Mouse (Mus musculus): Measurements from ENCODE around the gene Syt1.
A peak's percentile ranks its signal among the peaks of the same experiment; 100 is the strongest.

The Syt1 gene

DNA sequence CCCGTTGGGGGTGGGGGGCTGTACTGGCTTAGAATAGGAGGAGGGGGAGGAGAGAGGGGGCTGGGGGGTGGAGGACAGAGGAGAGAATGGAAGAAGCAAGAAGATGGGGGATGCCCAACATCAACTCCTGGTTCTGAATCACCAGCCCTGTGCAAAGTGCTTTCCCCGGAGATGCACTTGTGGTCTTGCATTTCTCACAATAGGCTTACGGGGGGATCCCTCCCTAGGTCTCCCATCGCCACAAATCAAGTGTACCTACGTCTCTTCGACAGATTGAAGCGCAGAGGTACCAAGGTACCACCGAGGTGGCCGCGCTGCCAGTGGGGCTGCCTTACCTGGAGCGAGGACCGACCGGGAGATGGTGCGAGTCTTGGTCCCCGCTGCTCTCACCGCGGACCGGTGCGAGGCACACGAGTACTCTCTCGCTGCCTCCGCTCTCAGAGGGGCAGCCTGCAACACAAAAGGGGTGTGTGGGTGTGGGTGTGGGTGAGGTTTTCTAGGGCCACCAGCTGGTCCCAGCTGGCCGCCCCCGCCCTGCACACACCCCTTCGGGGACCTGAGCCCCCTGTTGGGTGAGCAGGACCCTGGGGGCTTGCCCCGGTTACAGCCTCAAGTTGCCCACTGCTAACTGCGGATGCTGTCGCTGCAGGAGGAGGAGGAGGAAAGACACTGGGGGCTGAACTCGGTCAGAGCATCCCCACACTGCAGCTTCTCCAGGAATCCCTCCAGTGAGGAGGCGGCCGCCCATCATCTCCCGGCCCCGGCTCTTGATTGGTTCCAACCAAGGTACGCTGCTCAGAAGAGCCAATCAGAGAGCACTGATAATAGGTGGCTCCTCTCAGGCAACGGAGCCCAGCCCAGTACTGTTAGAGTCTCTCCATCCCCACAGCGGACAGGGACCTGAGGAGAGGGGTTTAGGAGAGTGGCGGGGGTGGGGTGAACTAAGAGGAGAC lies at the start of gene Syt1:
TSS of gene Syt1 (minus strand) at position 742 of the 953 bp plus-strand sequence.
- DNase-seq (ENCODE audit: low spot score), result peak; percentile 31

DNA sequence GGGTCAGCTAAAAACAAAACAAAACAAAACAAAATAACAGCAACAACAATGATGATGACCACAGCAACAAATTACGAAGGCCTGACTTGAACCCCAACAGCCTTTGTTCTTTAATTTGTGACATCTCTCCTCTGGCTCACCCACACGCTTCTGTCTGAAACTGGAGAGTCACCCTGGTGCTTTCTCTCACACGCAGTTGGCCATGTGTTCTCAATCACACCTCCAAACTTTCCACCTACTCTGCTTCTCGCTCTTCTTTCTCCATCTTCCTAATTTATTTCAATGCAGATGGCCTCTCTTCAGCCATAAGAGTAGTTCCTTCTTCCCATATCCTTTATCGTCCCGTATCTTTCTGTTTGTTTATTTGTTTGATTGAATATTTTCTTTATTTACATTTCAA lies 45.7 kb upstream of the Syt1 start:
- no peak for DNase-seq (ENCODE audit: low spot score)

DNA sequence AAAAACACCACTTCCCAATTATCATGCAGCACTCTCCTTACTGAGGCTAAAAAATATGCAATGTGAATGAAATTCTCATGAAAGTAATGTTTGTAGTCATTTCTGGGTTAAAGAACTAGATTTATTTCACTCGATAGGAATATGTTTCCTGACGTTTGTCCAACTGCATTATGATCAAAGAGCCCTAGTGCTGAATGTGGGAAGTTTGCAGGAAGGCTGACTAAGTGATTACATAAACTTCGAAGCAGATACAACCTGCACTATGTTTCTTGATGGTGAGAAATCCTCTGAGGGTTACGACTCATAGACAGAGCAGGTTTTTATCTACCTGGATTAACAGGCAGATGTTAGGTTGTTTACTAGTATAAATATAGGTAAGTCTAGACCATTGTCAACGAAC lies 36.8 kb upstream of the Syt1 start:
- DNase-seq (ENCODE audit: low spot score), result no peak

DNA sequence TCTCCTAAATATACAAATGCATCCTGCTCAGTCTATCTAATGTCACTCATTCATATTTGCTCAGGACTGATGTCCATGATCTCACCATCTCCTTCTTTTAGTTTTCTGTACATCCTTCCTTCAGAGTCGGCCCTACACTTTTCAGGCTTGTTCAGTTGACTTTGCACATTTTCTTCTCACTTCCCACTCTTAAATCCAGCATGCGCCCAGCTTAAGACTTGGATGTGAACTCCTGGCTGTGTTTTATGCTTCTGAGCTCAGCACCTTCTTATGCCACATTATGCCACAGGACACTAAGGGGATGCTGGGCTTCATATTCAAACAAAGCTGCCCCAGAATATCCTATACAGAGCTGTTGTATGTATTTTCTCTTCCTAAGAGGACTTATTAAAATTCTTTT lies 36.2 kb upstream of the Syt1 start:
- DNase-seq (ENCODE audit: low spot score), result no peak

DNA sequence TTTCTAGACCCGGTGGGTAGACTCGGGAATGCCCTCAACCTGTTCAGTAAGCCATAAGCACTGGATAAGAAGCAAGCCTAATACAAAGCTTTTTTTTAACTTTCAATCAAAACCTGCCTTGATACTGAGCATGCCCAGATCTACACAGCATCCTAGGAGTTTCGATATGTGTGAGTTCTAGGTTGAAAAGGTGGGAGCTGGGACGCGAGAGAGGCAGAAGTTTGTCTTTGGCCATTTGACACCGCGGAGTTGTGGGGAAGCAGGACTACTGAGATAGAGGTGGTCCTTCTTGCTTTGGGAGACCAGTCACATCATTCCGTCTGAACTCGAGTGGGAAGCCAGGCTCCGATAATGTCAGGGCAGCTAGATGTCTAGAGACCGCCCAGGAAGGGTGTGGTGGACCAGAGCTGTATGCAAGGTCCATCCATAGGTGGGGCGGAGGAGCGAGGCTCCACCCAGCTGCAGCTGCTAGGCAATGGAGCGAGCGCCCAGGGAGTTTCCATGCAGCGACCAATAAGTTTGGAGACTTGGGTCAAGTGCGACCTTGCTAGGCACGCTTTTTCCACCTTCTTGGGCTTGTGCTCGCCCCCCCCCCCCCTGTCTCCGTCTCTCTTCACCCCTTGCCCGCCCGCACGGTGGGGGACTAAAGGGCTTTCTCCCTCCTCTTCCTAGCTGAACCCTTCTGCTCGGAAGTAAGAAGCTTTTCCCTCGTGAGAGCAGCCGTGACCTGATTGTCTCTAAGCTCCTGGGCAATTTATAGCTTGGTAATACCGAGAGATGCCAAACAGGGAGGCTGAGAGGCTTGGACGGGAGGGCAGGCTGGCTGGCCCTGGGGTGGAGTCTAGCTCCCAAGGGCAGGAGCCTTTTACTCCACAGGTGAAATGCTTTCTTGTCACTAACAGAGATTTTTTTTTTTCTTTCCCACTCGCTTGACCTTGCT lies 714 bp upstream of the Syt1 start:
- DNase-seq (ENCODE audit: low spot score), result no peak

DNA sequence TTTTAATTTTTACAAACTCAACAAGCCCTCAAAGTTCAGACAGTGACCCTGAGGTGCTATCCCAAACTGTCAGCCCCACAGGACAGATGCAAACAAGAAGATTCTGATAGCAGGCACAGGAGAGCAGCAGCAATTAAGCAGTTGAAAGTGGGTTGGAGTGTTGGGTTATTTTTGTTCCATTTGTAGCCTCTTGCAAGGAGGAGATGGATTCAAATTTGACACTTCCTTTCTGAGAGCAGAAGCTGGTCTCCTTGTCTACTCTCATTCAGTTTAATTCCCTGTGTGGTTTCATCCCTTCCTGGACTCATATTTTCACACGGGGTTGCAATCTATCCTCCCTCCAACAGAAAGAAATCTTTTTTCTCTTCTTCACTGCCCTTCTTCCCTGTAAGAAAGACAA lies 951 bp downstream of the Syt1 start:
- DNase-seq (ENCODE audit: low spot score), result no peak

DNA sequence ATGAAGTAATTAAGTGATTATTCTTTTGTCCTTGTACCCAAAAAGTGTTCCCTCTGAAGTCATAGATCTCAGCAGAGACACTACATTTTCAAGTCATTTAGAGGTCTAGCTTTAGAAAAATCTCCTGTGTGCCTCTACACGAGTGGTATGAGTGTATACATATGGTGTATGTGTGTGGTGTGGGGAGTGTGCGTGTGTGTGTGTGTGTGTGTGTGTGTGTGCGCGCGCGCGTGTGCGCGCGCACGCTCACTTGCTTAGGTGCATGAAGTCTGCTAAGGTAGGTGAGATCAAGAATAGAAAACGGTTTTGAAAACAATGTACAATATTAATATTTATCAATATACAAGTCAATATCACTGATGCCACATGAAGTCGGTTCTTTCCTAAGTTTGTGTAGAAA lies 2.3 kb downstream of the Syt1 start:
- DNase-seq (ENCODE audit: low spot score), result no peak

DNA sequence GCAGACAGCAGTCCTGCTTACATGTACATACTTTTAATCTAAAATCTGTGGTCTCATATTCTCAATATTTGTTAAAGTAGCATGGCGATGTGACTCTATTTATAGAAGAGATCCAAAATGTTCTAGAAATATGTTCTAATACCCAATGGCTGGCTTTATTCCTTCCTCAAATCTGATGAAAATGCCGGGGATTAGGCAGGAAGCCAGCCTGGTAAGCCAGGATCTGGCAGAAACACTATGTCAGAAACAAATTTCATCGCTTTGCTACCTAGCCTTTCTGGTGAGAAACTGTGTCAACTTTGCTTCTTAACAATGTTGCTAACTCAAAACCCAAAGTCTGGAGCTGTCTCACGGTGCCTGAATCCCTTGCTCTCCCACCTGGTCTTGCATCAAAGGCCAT lies 7.3 kb downstream of the Syt1 start:
- no peak for DNase-seq (ENCODE audit: low spot score)

DNA sequence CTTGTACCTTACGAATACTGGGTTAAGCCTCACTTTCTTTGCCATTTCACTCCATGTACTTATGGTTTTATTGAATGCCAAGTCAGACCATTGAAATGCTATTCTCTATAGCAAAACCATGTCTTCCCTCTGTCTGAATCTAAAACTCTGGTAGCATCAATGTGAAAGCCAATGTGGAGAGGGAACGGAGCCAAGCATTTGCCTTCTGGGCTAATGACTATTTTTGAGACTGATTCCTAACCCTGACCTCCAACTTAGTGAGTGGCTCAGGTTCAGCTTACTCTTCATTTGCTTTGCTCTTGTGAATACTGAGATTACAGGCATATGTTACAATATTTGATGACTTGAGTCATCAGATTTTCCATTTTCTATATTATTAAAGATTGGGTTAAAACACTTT lies 23.5 kb downstream of the Syt1 start:
- DNase-seq (ENCODE audit: low spot score), result no peak

DNA sequence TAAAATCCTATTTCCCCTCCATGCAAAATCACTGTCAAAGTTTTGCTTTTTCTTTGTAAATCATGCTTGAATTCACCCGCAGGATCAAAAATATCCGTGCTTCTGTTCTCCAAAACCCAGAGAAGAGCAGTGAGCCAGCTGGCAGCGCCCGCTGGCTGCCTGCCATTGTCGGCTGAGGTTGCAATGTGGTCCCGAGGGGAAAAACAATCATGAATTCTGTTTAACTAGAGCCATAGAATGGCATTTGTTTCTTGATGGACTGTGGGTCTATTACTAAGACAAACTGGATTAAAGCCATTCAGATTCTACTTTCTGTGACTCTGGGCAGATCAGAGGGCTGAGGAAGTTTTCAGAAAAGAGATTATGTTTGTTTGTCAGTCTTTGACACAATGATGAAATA lies 31.1 kb downstream of the Syt1 start:
- peak; percentile 46 for DNase-seq (ENCODE audit: low spot score)

DNA sequence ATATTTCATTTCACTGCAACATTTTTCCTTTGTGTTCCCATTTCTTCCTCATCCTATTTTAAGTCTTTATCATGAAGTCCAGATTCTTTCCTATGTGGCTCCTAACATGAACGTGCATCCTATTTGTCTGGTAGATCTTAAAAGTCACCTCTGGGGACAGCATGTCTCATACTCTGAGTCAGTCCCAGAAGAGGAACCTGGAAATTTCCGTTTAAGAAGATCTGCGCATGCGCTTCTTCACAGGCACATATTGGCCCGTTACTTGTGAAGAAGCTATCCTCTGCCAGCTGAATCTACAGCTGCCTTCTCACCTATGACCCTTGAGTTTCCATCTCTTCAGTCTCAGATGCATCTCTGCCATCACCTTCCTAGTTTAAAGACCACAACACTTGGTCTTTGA lies 55.8 kb downstream of the Syt1 start:
- no peak for DNase-seq (ENCODE audit: low spot score)

DNA sequence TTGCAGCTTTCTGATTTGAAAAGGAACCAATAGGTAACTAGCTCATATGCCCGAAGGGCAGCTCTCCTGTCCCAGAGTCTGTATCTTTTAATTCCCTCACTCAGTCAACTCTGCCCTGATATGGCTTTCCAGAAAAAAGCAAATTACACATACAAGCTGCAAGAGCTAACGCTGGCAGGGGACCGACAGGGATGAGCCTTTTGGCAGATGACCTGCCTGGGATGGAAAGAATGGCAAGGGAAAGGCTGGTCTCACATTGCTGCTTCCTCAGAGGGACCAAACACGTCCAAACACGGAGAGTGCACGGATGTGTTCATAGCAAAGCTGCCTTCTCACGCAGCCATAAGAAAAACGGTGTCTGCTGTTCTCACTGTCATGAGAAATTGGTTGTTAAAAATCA lies 58.6 kb downstream of the Syt1 start:
- DNase-seq (ENCODE audit: low spot score), result no peak

DNA sequence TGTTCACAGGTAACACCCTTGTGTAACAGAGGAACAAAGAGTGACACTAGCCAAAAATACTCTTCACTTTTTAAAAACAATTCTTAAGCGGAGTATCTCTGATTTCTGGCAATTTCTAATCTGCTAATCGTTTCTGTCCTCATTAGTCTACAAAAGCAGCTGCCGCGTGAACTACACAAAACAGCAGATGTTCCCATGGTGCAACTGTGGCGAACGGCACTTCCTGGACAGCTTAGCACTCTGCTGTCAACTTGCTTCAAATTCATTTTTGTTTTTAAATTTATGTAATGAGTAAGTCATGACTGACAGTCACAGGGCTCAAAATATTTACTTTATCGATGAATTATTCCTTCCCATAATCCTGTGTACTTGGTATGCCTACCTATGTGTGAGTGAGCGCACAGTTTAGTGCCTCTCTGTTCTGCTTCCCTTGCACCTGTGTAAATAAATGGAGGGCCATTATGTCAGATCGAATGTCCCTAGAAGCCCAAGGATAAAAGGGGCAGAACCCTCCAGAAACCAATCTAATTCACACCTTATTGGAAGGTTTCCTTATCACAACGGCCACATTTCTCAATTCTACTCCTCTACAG lies 73.8 kb downstream of the Syt1 start:
- no peak for DNase-seq (ENCODE audit: low spot score)

DNA sequence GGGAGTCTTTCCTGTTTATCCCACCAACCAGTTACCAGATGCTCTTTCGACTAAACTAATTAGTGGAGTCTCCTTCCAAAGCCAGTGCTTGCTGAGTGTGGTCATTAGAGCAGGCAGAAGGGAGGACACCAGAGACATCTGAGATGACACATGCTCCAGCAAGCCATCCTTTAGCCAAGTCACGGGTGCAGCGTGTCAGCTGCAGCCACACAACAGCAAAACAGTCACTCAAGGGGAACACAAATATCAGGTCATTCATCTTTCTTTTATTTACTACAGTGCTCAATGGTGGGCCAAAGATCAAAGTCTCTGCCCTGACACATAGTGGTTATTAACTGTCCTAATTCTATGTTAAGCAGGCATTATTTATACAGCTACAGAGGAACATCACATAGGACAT lies 80.5 kb downstream of the Syt1 start:
- no peak for DNase-seq (ENCODE audit: low spot score)

DNA sequence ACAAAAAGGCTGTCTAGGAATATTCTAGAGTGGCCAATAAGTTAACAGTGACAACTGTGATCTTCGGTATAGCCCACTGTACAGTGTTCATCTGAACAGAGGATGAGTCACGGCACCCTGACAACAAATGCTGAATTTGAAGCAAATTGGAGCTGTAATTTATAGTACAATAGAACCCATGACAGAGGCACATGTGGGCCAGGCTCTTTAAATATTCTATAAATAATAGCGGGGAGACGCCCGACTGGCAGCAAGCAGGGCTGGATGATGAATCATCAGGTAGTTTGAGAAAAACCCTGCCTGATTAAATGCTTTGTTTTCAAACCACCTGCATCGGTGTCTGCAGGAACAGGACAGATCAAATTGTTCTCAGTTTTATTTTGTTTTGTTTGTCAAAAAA lies 81.1 kb downstream of the Syt1 start:
- no peak for DNase-seq (ENCODE audit: low spot score)

DNA sequence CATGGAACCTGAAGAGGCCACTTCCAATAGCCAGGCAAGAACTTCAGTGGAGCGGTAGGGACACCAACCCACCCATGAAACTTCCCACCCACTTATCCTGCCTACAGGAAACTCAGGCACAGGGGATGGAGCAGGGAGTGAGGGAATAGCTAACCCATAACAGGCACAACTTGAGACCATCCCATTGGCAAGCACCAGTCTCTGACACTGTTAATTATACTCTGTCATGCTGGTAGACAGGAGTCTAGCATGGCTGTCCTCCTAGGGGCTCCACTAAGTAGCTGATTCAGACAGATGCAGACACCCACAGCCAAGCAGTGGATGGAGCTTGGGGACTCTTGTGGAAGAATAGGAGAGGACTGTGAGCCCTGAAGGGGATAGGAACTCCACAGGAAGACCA lies 105.5 kb downstream of the Syt1 start:
- DNase-seq (ENCODE audit: low spot score), result no peak

DNA sequence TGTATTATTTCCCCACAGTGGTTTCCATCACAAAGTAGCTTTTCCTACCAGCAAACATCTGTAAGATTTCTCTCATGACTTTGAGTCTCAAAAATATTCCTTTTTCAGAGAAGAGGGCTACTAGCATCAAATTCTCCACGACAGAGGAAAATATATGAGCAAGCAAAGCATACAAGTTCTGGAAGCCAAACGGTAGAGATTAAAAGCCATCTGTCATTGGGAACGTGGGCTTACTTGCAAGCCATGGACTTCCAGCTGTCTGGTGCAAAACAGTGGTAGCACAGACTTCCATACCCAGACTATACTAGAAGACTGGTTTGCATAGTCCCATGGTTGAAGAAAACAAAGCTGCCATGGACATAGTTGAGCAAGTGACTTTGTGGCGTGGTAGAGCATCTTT lies 106.4 kb downstream of the Syt1 start:
- DNase-seq (ENCODE audit: low spot score), result no peak

DNA sequence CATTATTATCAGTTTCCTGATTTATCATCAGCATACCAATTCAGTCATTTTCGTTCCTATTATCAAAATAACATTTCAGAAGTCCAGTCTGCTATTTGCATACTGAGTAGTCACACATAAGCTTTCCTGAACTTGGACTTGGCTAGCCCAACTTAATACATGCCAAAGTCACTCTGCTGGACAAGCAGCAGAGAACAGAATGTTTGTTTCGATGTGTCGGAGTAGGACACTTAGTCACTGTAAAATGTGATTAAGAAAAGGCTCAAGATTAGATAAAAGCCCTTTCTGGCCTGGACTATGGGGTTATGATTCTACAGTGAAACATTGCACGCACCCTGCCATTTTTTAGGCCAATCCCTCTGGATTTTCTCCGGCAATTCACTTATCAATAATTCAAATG lies 114.3 kb downstream of the Syt1 start:
- no peak for DNase-seq (ENCODE audit: low spot score)

DNA sequence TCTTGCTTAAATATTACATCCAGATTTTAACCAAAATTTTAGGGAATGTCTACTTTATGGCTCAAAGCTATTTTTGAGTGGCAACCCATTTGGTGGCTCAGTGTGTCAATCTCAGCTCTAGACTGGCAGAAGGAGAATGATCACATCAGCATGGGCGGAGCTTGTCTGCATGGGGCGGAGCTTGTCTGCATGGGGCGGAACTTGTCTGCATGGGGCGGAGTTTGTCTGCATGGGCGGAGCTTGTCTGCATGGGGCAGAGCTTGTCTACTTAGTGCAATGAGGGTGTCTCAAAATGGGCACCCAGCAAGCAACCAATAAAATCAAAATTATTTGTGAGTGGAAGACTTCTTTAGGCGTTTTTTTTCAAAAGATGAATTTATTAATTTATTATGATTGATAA lies 117.5 kb downstream of the Syt1 start:
- no peak for DNase-seq (ENCODE audit: low spot score)

DNA sequence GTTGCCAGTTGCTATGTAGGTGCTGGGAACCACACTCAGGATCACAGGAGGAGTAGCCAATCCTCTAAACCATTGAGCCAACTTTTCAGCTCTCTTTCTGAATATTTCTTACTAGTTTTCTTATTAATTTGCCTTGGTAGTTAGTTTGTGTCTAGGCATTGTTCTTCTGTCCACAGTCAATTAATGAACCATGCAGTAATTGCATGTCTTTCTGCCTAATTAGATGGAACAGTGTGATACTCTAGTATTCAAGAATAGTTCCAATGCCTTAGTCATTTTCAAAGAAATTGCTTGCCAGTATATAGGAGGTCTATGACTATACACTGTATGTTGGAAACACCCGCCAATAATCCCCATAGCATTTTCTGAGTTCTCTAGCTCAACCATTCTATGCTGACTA lies 118.3 kb downstream of the Syt1 start:
- no peak for DNase-seq (ENCODE audit: low spot score)

DNA sequence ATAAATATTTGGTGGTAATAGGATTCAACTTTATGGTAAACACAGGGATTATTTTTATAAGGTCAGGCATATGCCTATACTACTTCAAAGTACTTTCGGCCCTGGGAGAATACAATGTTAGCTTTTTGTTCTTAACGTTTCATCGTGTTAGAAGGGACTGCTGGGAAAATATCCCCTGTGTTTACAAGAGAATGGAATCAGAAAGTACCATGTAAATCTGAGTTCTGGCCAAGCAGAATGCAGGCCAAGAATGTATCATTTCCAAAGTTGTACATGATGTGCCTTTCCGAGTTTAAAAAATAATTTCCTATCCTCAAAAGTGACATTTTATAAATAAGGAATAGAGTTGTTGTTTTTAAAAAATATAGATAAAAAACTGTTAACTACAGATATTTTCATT lies 121.7 kb downstream of the Syt1 start:
- DNase-seq (ENCODE audit: low spot score), result no peak

DNA sequence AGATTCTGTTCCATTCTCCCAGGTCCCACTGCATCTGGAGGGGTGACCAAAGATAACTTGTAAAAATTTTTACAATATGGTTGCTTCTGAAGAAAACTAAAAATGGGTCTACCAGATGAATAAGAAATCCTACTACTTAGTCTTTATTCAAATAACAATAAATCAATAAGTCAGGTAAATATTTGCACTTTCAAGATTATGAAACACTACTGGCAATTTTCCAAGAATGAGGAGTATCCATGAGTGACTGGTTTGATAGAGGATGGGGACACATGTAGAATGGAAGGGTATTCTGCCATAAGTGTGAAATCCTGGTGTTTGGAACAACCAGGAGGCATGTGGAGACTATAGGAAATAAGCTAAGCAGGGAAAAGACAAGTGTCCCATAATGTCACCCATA lies 124.0 kb downstream of the Syt1 start:
- no peak for DNase-seq (ENCODE audit: low spot score)

DNA sequence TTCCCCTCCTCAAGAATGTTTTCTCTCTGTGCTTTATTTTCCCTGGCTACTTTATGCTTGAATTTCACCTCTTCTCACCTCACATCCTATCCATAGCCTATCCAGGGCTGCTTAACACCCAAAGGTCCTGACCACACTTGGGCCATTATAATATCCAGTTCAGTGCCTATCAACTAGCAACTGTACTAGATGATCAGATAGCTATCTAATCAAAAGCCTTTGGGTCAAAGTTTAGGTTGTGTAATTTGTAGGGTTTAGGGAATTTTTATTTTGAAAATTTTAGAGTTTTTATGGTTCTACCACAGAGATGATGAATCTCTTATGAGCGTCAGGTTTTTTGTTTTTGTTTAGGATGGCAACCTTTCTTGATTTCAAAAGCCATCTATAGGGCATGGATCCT lies 125.0 kb downstream of the Syt1 start:
- DNase-seq (ENCODE audit: low spot score), result no peak
